Mouse (Mus musculus): ENCODE measurements at regions not wholly inside any gene's neighbourhood (a gene's known extent, or its start where the extent isn't known, plus 50 kb on each side); places are given as distances from the start of the nearest gene placed in this dataset.

- 88% methylated on average over 6 of the region's 6 CpGs for WGBS
- no peak overlapping the region for H3K9ac ChIP-seq (ENCODE audit: low read length)
- H3K36me3 ChIP-seq (ENCODE audit: control insufficient read depth, insufficient read depth, low read length), result no peaks in the 10 kb centered on the region
- H3K4me1 ChIP-seq (ENCODE audit: control insufficient read depth, insufficient read depth, low read length), result peaks cover 10% of the 10 kb centered on the region
- no peak overlapping the region for H3K27ac ChIP-seq (replicated peaks; ENCODE audit: low read depth, low read length)
- H3K4me2 ChIP-seq (ENCODE audit: low read depth, severe bottlenecking), result no peak overlapping the region
- H3K9me3 ChIP-seq (ENCODE audit: control insufficient read depth, low read length), result no peaks in the 10 kb centered on the region
- DNase-seq (ENCODE audit: low spot score) (no peak), ATAC-seq (ENCODE audit: insufficient number of reproducible peaks, low FRiP score, low TSS enrichment, low read depth) (no peak)
- H3K27me3 ChIP-seq (ENCODE audit: control insufficient read depth, insufficient read depth, low read length), result no peaks in the 10 kb centered on the region
- H3K4me3 ChIP-seq (ENCODE audit: low read depth, low read length), result no peak overlapping the region
Observed at GRCm38 (mm10) chr17:45924595-45924994, 107.6 kb downstream of the Vegfa start.

DNA sequence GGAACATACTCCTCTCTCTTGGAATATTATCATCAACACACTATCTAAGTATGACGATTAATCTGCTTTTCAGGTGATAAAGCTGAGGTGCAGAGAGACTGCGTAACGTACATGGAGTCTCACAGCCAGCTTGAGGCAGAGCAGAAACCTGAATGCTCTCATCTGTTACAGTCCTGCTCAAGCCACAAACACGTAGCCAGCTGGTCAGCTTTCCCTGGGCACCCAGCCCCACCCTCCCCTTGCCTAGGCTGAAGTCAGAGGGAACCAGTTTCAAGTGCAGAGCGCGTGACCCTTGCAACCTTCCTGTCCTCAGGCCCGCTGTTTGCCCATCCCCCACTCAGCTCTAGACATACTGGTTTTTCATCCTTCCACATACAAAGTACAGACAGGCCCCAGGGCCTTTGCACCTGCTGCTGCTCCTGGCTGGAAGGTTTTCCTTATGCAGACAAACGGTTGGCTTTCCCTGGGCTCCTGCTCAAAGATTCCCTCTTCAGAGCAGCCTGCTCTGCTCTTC, 108.9 kb downstream of the Vegfa start:
- no peak for ATAC-seq (ENCODE audit: insufficient number of reproducible peaks, low FRiP score, low TSS enrichment, low read depth)
- Histone ChIP-seq H3K4me1 (ENCODE audit: control insufficient read depth, insufficient read depth, low read length) (no peaks in the 10 kb centered on the region), H3K9me3 (ENCODE audit: control insufficient read depth, low read length) (no peaks in the 10 kb centered on the region), H3K27me3 (ENCODE audit: control insufficient read depth, insufficient read depth, low read length) (no peaks in the 10 kb centered on the region), H3K4me2 (ENCODE audit: low read depth, severe bottlenecking) (no peak overlapping the region), H3K36me3 (ENCODE audit: control insufficient read depth, insufficient read depth, low read length) (no peaks in the 10 kb centered on the region), H3K9ac (ENCODE audit: low read length) (no peak overlapping the region), H3K4me3 (ENCODE audit: low read depth, low read length) (no peak overlapping the region), H3K27ac (replicated peaks; ENCODE audit: low read depth, low read length) (no peak overlapping the region)
- 72% methylated on average over 8 of the region's 8 CpGs for WGBS
- no peak for DNase-seq (ENCODE audit: low spot score)

GRCm38 (mm10) chr17:45917647-45918046, 114.5 kb downstream of the Vegfa start:
- Histone ChIP-seq H3K4me2 (ENCODE audit: low read depth, severe bottlenecking) (no peak overlapping the region), H3K9ac (ENCODE audit: low read length) (no peak overlapping the region), H3K36me3 (ENCODE audit: control insufficient read depth, insufficient read depth, low read length) (no peaks in the 10 kb centered on the region), H3K27me3 (ENCODE audit: control insufficient read depth, insufficient read depth, low read length) (no peaks in the 10 kb centered on the region), H3K27ac (replicated peaks; ENCODE audit: low read depth, low read length) (no peak overlapping the region), H3K9me3 (ENCODE audit: control insufficient read depth, low read length) (no peaks in the 10 kb centered on the region), H3K4me3 (ENCODE audit: low read depth, low read length) (no peak overlapping the region), H3K4me1 (ENCODE audit: control insufficient read depth, insufficient read depth, low read length) (peaks cover 6% of the 10 kb centered on the region)
- DNase-seq (ENCODE audit: low spot score) (no peak), ATAC-seq (ENCODE audit: insufficient number of reproducible peaks, low FRiP score, low TSS enrichment, low read depth) (no peak)
- WGBS, result 92% methylated on average over 2 of the region's 2 CpGs

- Histone ChIP-seq H3K27me3 (ENCODE audit: control insufficient read depth, insufficient read depth, low read length) (no peaks in the 10 kb centered on the region), H3K4me2 (ENCODE audit: low read depth, severe bottlenecking) (no peak overlapping the region), H3K27ac (replicated peaks; ENCODE audit: low read depth, low read length) (0 out of 2 replicates have a peak overlapping the region, but pooled peaks have one; percentile 26), H3K9me3 (ENCODE audit: control insufficient read depth, low read length) (peaks cover 2% of the 10 kb centered on the region; the same call in 1 of the 2 replicates), H3K36me3 (ENCODE audit: control insufficient read depth, insufficient read depth, low read length) (no peaks in the 10 kb centered on the region), H3K9ac (ENCODE audit: low read length) (no peak overlapping the region), H3K4me1 (ENCODE audit: control insufficient read depth, insufficient read depth, low read length) (peaks cover 6% of the 10 kb centered on the region), H3K4me3 (ENCODE audit: low read depth, low read length) (no peak overlapping the region)
- WGBS, result 69% methylated on average over 4 of the region's 4 CpGs
- ATAC-seq (ENCODE audit: insufficient number of reproducible peaks, low FRiP score, low TSS enrichment, low read depth) (no peak), DNase-seq (ENCODE audit: low spot score) (no peak)
Observed at GRCm38 (mm10) chr17:45916937-45917336, 115.2 kb downstream of the Vegfa start.

DNA sequence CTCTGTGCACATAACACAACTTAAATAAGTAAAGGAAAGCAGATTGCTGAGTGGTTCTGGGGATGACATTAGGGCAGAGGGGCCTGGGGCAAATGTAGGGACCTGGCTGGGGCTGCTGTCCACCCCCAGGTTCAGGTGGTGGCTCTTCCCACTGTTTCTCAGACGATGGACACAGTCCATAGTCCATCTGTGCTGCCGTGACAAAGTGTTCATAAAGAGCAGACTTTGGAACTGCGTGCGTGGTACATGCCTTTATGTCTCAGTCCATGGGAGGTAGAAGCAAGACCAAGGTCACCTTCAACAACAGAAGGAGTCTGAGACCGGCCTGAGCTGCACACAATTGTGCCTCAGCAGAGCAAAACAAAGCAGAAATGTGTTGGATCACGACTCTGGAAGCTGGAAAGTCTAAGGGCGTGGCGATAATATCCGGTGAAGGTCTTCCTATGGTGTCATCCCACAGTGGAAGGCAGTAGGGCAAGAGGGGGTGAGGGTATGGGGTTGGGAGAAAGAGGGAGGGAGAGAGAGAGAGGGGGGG, 117.4 kb downstream of the Vegfa start:
- H3K4me1 ChIP-seq (ENCODE audit: control insufficient read depth, insufficient read depth, low read length), result peaks cover 6% of the 10 kb centered on the region
- peaks cover 3% of the 10 kb centered on the region; the same call in 1 of the 2 replicates for H3K9me3 ChIP-seq (ENCODE audit: control insufficient read depth, low read length)
- ATAC-seq (ENCODE audit: insufficient number of reproducible peaks, low FRiP score, low TSS enrichment, low read depth) (no peak), DNase-seq (ENCODE audit: low spot score) (no peak)
- no peaks in the 10 kb centered on the region for H3K27me3 ChIP-seq (ENCODE audit: control insufficient read depth, insufficient read depth, low read length)
- H3K9ac ChIP-seq (ENCODE audit: low read length), result no peak overlapping the region
- H3K27ac ChIP-seq (replicated peaks; ENCODE audit: low read depth, low read length), result no peak overlapping the region
- WGBS, result 90% methylated on average over 9 of the region's 9 CpGs
- H3K4me3 ChIP-seq (ENCODE audit: low read depth, low read length), result no peak overlapping the region
- H3K36me3 ChIP-seq (ENCODE audit: control insufficient read depth, insufficient read depth, low read length), result no peaks in the 10 kb centered on the region
- no peak overlapping the region for H3K4me2 ChIP-seq (ENCODE audit: low read depth, severe bottlenecking)

GRCm38 (mm10) chr17:45914237-45914636, 117.9 kb downstream of the Vegfa start:
- DNase-seq (ENCODE audit: low spot score) (no peak), ATAC-seq (ENCODE audit: insufficient number of reproducible peaks, low FRiP score, low TSS enrichment, low read depth) (no peak)
- H3K9me3 ChIP-seq (ENCODE audit: control insufficient read depth, low read length), result peaks cover 3% of the 10 kb centered on the region; the same call in 1 of the 2 replicates
- no peak overlapping the region for H3K4me2 ChIP-seq (ENCODE audit: low read depth, severe bottlenecking)
- H3K27me3 ChIP-seq (ENCODE audit: control insufficient read depth, insufficient read depth, low read length), result no peaks in the 10 kb centered on the region
- no peaks in the 10 kb centered on the region for H3K36me3 ChIP-seq (ENCODE audit: control insufficient read depth, insufficient read depth, low read length)
- H3K9ac ChIP-seq (ENCODE audit: low read length), result no peak overlapping the region
- WGBS, result 92% methylated on average over 1 of the region's 1 CpGs
- H3K4me3 ChIP-seq (ENCODE audit: low read depth, low read length), result no peak overlapping the region
- H3K27ac ChIP-seq (replicated peaks; ENCODE audit: low read depth, low read length), result no peak overlapping the region
- peaks cover 6% of the 10 kb centered on the region for H3K4me1 ChIP-seq (ENCODE audit: control insufficient read depth, insufficient read depth, low read length)

- Histone ChIP-seq H3K27me3 (ENCODE audit: control insufficient read depth, insufficient read depth, low read length) (no peaks in the 10 kb centered on the region), H3K4me2 (ENCODE audit: low read depth, severe bottlenecking) (no peak overlapping the region), H3K9ac (ENCODE audit: low read length) (no peak overlapping the region), H3K4me3 (ENCODE audit: low read depth, low read length) (no peak overlapping the region), H3K36me3 (ENCODE audit: control insufficient read depth, insufficient read depth, low read length) (no peaks in the 10 kb centered on the region), H3K4me1 (ENCODE audit: control insufficient read depth, insufficient read depth, low read length) (peaks cover 6% of the 10 kb centered on the region), H3K9me3 (ENCODE audit: control insufficient read depth, low read length) (peaks cover 3% of the 10 kb centered on the region; the same call in 1 of the 2 replicates), H3K27ac (replicated peaks; ENCODE audit: low read depth, low read length) (no peak overlapping the region)
- DNase-seq (ENCODE audit: low spot score) (no peak), ATAC-seq (ENCODE audit: insufficient number of reproducible peaks, low FRiP score, low TSS enrichment, low read depth) (no peak)
- WGBS, result 90% methylated on average over 4 of the region's 4 CpGs
Observed at GRCm38 (mm10) chr17:45913671-45914070, 118.5 kb downstream of the Vegfa start.

- H3K27ac ChIP-seq (replicated peaks; ENCODE audit: low read depth, low read length), result no peak overlapping the region
- no peak overlapping the region for H3K4me2 ChIP-seq (ENCODE audit: low read depth, severe bottlenecking)
- DNase-seq (ENCODE audit: low spot score), result no peak
- no peaks in the 10 kb centered on the region for H3K27me3 ChIP-seq (ENCODE audit: control insufficient read depth, insufficient read depth, low read length)
- H3K4me3 ChIP-seq (ENCODE audit: low read depth, low read length), result no peak overlapping the region
- no peak overlapping the region for H3K9ac ChIP-seq (ENCODE audit: low read length)
- peaks cover 6% of the 10 kb centered on the region for H3K4me1 ChIP-seq (ENCODE audit: control insufficient read depth, insufficient read depth, low read length)
- H3K9me3 ChIP-seq (ENCODE audit: control insufficient read depth, low read length), result peaks cover 3% of the 10 kb centered on the region; the same call in 1 of the 2 replicates
- ATAC-seq (ENCODE audit: insufficient number of reproducible peaks, low FRiP score, low TSS enrichment, low read depth), result no peak
- WGBS, result 90% methylated on average over 3 of the region's 3 CpGs
- no peaks in the 10 kb centered on the region for H3K36me3 ChIP-seq (ENCODE audit: control insufficient read depth, insufficient read depth, low read length)
Observed at GRCm38 (mm10) chr17:45912165-45912564, 120.0 kb downstream of the Vegfa start.

Measured in limb, embryonic 11.5 days (tissue).